Mouse (Mus musculus) CH12.LX (cell line): ENCODE data around the gene Gm36028. TPM values are rescaled to one million over a fixed set of nuclear protein-coding genes. Genes with fewer than 3 reads are reported as not detected.

Experiments
- DNase-seq: peaks from one replicate; pipeline ENCODE4 v3.0.0-alpha.2; 2013; ENCODE audit errors: extremely low read depth
- H3K27ac ChIP-seq: 2 replicates; pipeline ENCODE4 v1.5.1; 2012; ENCODE audit warnings: low read depth, mild to moderate bottlenecking, control low read depth, moderate library complexity; ENCODE audit not compliant: insufficient read depth
- H3K27me3 ChIP-seq: replicated peaks from 2 replicates; pipeline ENCODE3; 2012; ENCODE audit warnings: inconsistent platforms
- H3K36me3 ChIP-seq, 2 experiments: replicated peaks in 1 of 2; 2 replicates each; pipeline versions ENCODE3 to v1.6.1; 2012; ENCODE audit warnings: inconsistent platforms in 1 of 2, low read length in 1 of 2, mild to moderate bottlenecking in 1 of 2, mixed read lengths in 1 of 2, moderate library complexity in 1 of 2; ENCODE audit not compliant: control insufficient read depth in 1 of 2, insufficient read depth in 1 of 2
- H3K4me1 ChIP-seq, 2 experiments: 2 replicates each; pipeline ENCODE4 v1.6.1; 2012; ENCODE audit warnings: inconsistent platforms in 1 of 2, moderate library complexity in 1 of 2; ENCODE audit not compliant: insufficient read depth in 2 of 2, control insufficient read depth in 1 of 2
- H3K4me2 ChIP-seq: 2 replicates; pipeline ENCODE4 v1.6.1; 2012; ENCODE audit warnings: low read depth, mild to moderate bottlenecking, control low read depth; ENCODE audit not compliant: poor library complexity, insufficient read depth, severe bottlenecking
- H3K4me3 ChIP-seq, 3 experiments: fragments of 150-350 bp in 1 of 3; sonication (generic) in 1 of 3; replicated peaks in 1 of 3; 2 replicates each; pipeline versions ENCODE3 to v1.5.1; 2011 to 2012; ENCODE audit warnings: low read depth in 2 of 3, low read length in 2 of 3, mild to moderate bottlenecking in 2 of 3, moderate library complexity in 2 of 3, control low read depth in 1 of 3, improper control_type of control experiment in 1 of 3, inconsistent platforms in 1 of 3, mixed read lengths in 1 of 3; ENCODE audit not compliant: poor library complexity in 1 of 3
- H3K79me2 ChIP-seq: replicated peaks from 2 replicates; pipeline ENCODE4 v1.6.1; 2012; ENCODE audit warnings: mild to moderate bottlenecking, moderate library complexity; ENCODE audit not compliant: control insufficient read depth, poor library complexity, insufficient read depth, severe bottlenecking; ENCODE audit errors: extremely low read depth
- H3K9ac ChIP-seq: 2 replicates; pipeline ENCODE4 v1.6.1; 2012; ENCODE audit warnings: low read depth, mild to moderate bottlenecking, control low read depth, moderate library complexity; ENCODE audit not compliant: insufficient read depth
- H3K9me3 ChIP-seq: replicated peaks from 2 replicates; pipeline ENCODE3; 2012; ENCODE audit warnings: low read length, inconsistent platforms, mixed read lengths
- CHD1 ChIP-seq: IDR thresholded peaks from 2 replicates; pipeline ENCODE4 v1.6.1; 2012; ENCODE audit warnings: low read depth, low read length, improper control_type of control experiment, inconsistent platforms
- CTCF ChIP-seq, 2 experiments: IDR thresholded peaks in 1 of 2; conservative IDR thresholded peaks in 1 of 2; 2 replicates each; pipeline ENCODE4 v1.5.1; 2011 to 2012; ENCODE audit warnings: low read depth in 2 of 2, low read length in 2 of 2, improper control_type of control experiment in 1 of 2, inconsistent platforms in 1 of 2, mild to moderate bottlenecking in 1 of 2, moderate library complexity in 1 of 2
- ELF1 ChIP-seq: IDR thresholded peaks from 2 replicates; pipeline ENCODE4 v1.6.1; 2014; ENCODE audit warnings: low read depth, mild to moderate bottlenecking, inconsistent platforms, low read length, improper control_type of control experiment
- HCFC1 ChIP-seq: IDR thresholded peaks from 2 replicates; pipeline ENCODE4 v1.6.1; 2012; ENCODE audit warnings: low read depth, mild to moderate bottlenecking, inconsistent platforms, low read length, improper control_type of control experiment
- JUN ChIP-seq: IDR thresholded peaks from 2 replicates; pipeline ENCODE4 v1.6.1; 2011; ENCODE audit warnings: low read depth, mild to moderate bottlenecking, low read length, improper control_type of control experiment, moderate library complexity; ENCODE audit not compliant: insufficient read depth
- KAT2A ChIP-seq: IDR thresholded peaks from 2 replicates; pipeline ENCODE4 v1.6.1; 2012; ENCODE audit warnings: low read length, improper control_type of control experiment, inconsistent platforms; ENCODE audit not compliant: insufficient replicate concordance
- MAZ ChIP-seq: IDR thresholded peaks from 2 replicates; pipeline ENCODE4 v1.6.1; 2012; ENCODE audit warnings: low read depth, mild to moderate bottlenecking, inconsistent platforms, low read length, improper control_type of control experiment, moderate library complexity
- MEF2A ChIP-seq: IDR thresholded peaks from 2 replicates; pipeline ENCODE4 v1.6.1; 2014; ENCODE audit warnings: low read depth, mild to moderate bottlenecking, inconsistent platforms, low read length, improper control_type of control experiment, borderline replicate concordance
- MXI1 ChIP-seq: IDR thresholded peaks from 2 replicates; pipeline ENCODE4 v1.6.1; 2011; ENCODE audit warnings: mild to moderate bottlenecking, low read depth, low read length, improper control_type of control experiment
- MYC ChIP-seq: IDR thresholded peaks from 2 replicates; pipeline ENCODE4 v1.6.1; 2011; ENCODE audit warnings: low read depth, mild to moderate bottlenecking, improper control_type of control experiment, low read length
- NELFE ChIP-seq: IDR thresholded peaks from 2 replicates; pipeline ENCODE4 v1.6.1; 2011; ENCODE audit warnings: low read depth, low read length, improper control_type of control experiment
- PAX5 ChIP-seq: IDR thresholded peaks from 2 replicates; pipeline ENCODE4 v1.6.1; 2012; ENCODE audit warnings: low read length, inconsistent platforms, mixed read lengths
- POLR2A ChIP-seq: IDR thresholded peaks from 2 replicates; pipeline ENCODE4 v1.6.1; 2011; ENCODE audit warnings: low read depth, mild to moderate bottlenecking, improper control_type of control experiment, low read length
- POLR2AphosphoS2 ChIP-seq: IDR thresholded peaks from 2 replicates; pipeline ENCODE4 v1.6.1; 2011; ENCODE audit warnings: low read depth, low read length, improper control_type of control experiment
- RAD21 ChIP-seq: IDR thresholded peaks from 2 replicates; pipeline ENCODE4 v1.6.1; 2011; ENCODE audit warnings: low read depth, mild to moderate bottlenecking, low read length, improper control_type of control experiment, moderate library complexity
- RCOR1 ChIP-seq: conservative IDR thresholded peaks from 2 replicates; pipeline ENCODE4 v1.6.1; 2012; ENCODE audit warnings: low read depth, mild to moderate bottlenecking, inconsistent platforms, low read length, improper control_type of control experiment
- SMC3 ChIP-seq: IDR thresholded peaks from 2 replicates; pipeline ENCODE4 v1.6.1; 2011; ENCODE audit warnings: low read depth, low read length, improper control_type of control experiment
- TBP ChIP-seq: conservative IDR thresholded peaks from 2 replicates; pipeline ENCODE4 v1.6.1; 2011; ENCODE audit warnings: low read depth, low read length, improper control_type of control experiment
- TCF12 ChIP-seq: IDR thresholded peaks from 2 replicates; pipeline ENCODE4 v1.6.1; 2014; ENCODE audit warnings: low read depth, mild to moderate bottlenecking, inconsistent platforms, low read length, improper control_type of control experiment
- UBTF ChIP-seq: IDR thresholded peaks from 2 replicates; pipeline ENCODE4 v1.6.1; 2012; ENCODE audit warnings: low read depth, mild to moderate bottlenecking, inconsistent platforms, low read length, improper control_type of control experiment, moderate library complexity
- USF1 ChIP-seq: IDR thresholded peaks from 2 replicates; pipeline ENCODE4 v1.6.1; 2014; ENCODE audit warnings: low read depth, mild to moderate bottlenecking, inconsistent platforms, low read length, improper control_type of control experiment
- ZKSCAN1 ChIP-seq: IDR thresholded peaks from 2 replicates; pipeline ENCODE4 v1.6.1; 2012; ENCODE audit warnings: low read depth, inconsistent platforms, low read length, improper control_type of control experiment, borderline replicate concordance
- ZNF384 ChIP-seq: IDR thresholded peaks from 2 replicates; pipeline ENCODE4 v1.6.1; 2012; ENCODE audit warnings: low read depth, low read length, improper control_type of control experiment, inconsistent platforms
- dilution Hi-C: fragments of 300-500 bp; cut with MboI; formaldehyde crosslinking; loops from 2 replicates; pipeline ENCODE4 v1.14.3; 2020; ENCODE audit warnings: low sequenced_read_pairs; ENCODE audit not compliant: extremely low pct_unique_long_range_greater_than_20kb, extremely low pct_ligation_motif_present
- in situ Hi-C: fragments of 300-500 bp; cut with MboI; formaldehyde crosslinking; loops from 3 replicates; pipeline ENCODE4 v1.14.3; 2019; ENCODE audit warnings: low sequenced_read_pairs, low pct_ligation_motif_present, low pct_unique_long_range_greater_than_20kb, mixed read lengths
- polyA plus RNA-seq: library from polyadenylated mRNA; unstranded; fragments of >175 nt; gene quantifications from 2 replicates; pipeline ENCODE4 v1.2.1, GENCODE M21; 2012; ENCODE audit warnings: low read depth; ENCODE audit not compliant: insufficient read length
- total RNA-seq, 2 experiments: library from RNA; depleted of rRNA; stranded (reverse); fragments of 300-350 nt in 1 of 2; fragments of >200 nt in 1 of 2; gene quantifications; 2 replicates each; pipeline ENCODE4 v1.2.3; 2012 to 2014

The Gm36028 gene
- total and polyA plus RNA-seq, 3 experiments: not detected

- H3K4me2 ChIP-seq: no peak overlapping the region
- dilution Hi-C loops: no loop called here
- in situ Hi-C loops: loop anchor here (25.0 kb wide), 1 partner anchor 713 kb away; no protein-coding TSS in a partner anchor
- no peak overlapping the region for H3K9ac ChIP-seq
- no peak for DNase-seq
- H3K27ac ChIP-seq: no peak overlapping the region
- H3K4me3 ChIP-seq: no peak overlapping the region
- H3K27me3 ChIP-seq: no peaks in the 10 kb centered on the region
- no peaks in the 10 kb centered on the region for H3K36me3 ChIP-seq
- no peaks in the 10 kb centered on the region for H3K9me3 ChIP-seq
- H3K4me1 ChIP-seq: peaks cover 12 to 20% of the 10 kb centered on the region in 2 experiments
- no peaks in the 10 kb centered on the region for H3K79me2 ChIP-seq
- TF ChIP-seq ELF1 (no peak), UBTF (no peak), POLR2A (no peak), CTCF (conservative IDR thresholded peaks at IDR 0.05 in 1 of 2, IDR thresholded peaks at IDR 0.05 in 1 of 2; ENCODE audit: low read depth in 2 of 2, low read length in 2 of 2) (no peak), PAX5 (no peak), POLR2AphosphoS2 (no peak), USF1 (no peak), TCF12 (no peak), RCOR1 (no peak), TBP (no peak), MXI1 (no peak), RAD21 (no peak), ZKSCAN1 (no peak), MAZ (no peak), MEF2A (no peak), SMC3 (no peak), NELFE (no peak), ZNF384 (no peak)
Observed at GRCm38 (mm10) chr16:37824778-37825505, 36.0 kb downstream of the Gm36028 start.

- Histone ChIP-seq H3K27ac (no peak overlapping the region), H3K9ac (no peak overlapping the region), H3K9me3 (no peaks in the 10 kb centered on the region), H3K36me3 (no peaks in the 10 kb centered on the region), H3K27me3 (no peaks in the 10 kb centered on the region), H3K4me2 (no peak overlapping the region), H3K4me3 (no peak overlapping the region), H3K4me1 (peaks cover 10 to 17% of the 10 kb centered on the region in 2 experiments), H3K79me2 (no peaks in the 10 kb centered on the region)
- DNase-seq: no peak
- TF ChIP-seq JUN (no peak), NELFE (no peak), POLR2AphosphoS2 (no peak), KAT2A (no peak), CHD1 (no peak), TBP (no peak), HCFC1 (no peak), MYC (no peak), CTCF (conservative IDR thresholded peaks at IDR 0.05 in 1 of 2, IDR thresholded peaks at IDR 0.05 in 1 of 2; ENCODE audit: low read depth in 2 of 2, low read length in 2 of 2) (no peak)
- dilution Hi-C loops (no loop called here), in situ Hi-C loops (no loop called here)
Observed at GRCm38 (mm10) chr16:37823949-37824348, 37.0 kb downstream of the Gm36028 start.
